Mouse (Mus musculus) lung, postnatal 0 days (tissue): ENCODE measurements around the gene Them7. TPM values are rescaled to one million over a fixed set of nuclear protein-coding genes. Genes with fewer than 3 reads are reported as not detected.

Experiments
- ATAC-seq: fragments of 200-750 bp; cut with Nextera tagmentation; 2 replicates; pipeline ENCODE4 v1.8.0; 2017; ENCODE audit warnings: moderate library complexity
- DNase-seq: peaks from one replicate; pipeline ENCODE4 v3.0.0-alpha.2; 2016; ENCODE audit warnings: low spot score
- H3K27ac ChIP-seq: fragments of 300-500 bp; sonication (generic); 2 replicates; pipeline ENCODE4 v1.5.1; 2014; ENCODE audit warnings: antibody characterized with exemption, mild to moderate bottlenecking, low read length, mixed read lengths
- H3K27me3 ChIP-seq: fragments of 300-500 bp; sonication (generic); replicated peaks from 2 replicates; pipeline ENCODE4 v1.6.1; 2014; ENCODE audit warnings: low read length, mixed read lengths; ENCODE audit not compliant: insufficient read depth
- H3K36me3 ChIP-seq: fragments of 300-500 bp; sonication (generic); 2 replicates; pipeline ENCODE4 v1.6.1; 2014; ENCODE audit warnings: low read length, mixed read lengths; ENCODE audit not compliant: insufficient read depth
- H3K4me1 ChIP-seq: fragments of 300-500 bp; sonication (generic); 2 replicates; pipeline ENCODE4 v1.6.1; 2014; ENCODE audit warnings: antibody characterized with exemption, low read depth, low read length, mixed read lengths; ENCODE audit not compliant: insufficient read depth
- H3K4me2 ChIP-seq: fragments of 300-500 bp; sonication (generic); replicated peaks from 2 replicates; pipeline ENCODE4 v1.6.1; 2014; ENCODE audit warnings: low read depth, mild to moderate bottlenecking, low read length, moderate library complexity, mixed read lengths
- H3K4me3 ChIP-seq: fragments of 300-500 bp; sonication (generic); 2 replicates; pipeline ENCODE4 v1.5.1; 2014; ENCODE audit warnings: low read depth, low read length
- H3K9ac ChIP-seq: fragments of 300-500 bp; sonication (generic); replicated peaks from 2 replicates; pipeline ENCODE4 v1.6.1; 2014; ENCODE audit warnings: low read depth, mild to moderate bottlenecking
- H3K9me3 ChIP-seq: fragments of 300-500 bp; sonication (generic); 2 replicates; pipeline ENCODE4 v1.6.1; 2016; ENCODE audit warnings: low read length, mixed read lengths
- CTCF ChIP-seq: IDR thresholded peaks from 2 replicates; pipeline ENCODE4 v1.5.1; 2016; ENCODE audit warnings: antibody characterized with exemption, mild to moderate bottlenecking
- EP300 ChIP-seq: IDR thresholded peaks from 2 replicates; pipeline ENCODE4 v1.6.1; 2016; ENCODE audit warnings: antibody characterized with exemption, mild to moderate bottlenecking, control low read depth
- WGBS: fragments of 180-500 bp; shearing (Covaris S2); extraction: QIAGEN DNeasy Blood & Tissue Kit; methylation state at CpG from one replicate; pipeline ENCODE4 v1.1.7; 2014; 5-methylcytosine and 5-hydroxymethylcytosine counted together
- polyA plus RNA-seq: library from polyadenylated mRNA; unstranded; fragments of >200 nt; fragmentation: Nextera tagmentation; extraction: Ambion mirVana; gene quantifications from 2 replicates; pipeline ENCODE4 v1.2.1, GENCODE M21; 2015

Them7 gene
- polyA plus RNA-seq, 1 experiment from 2014 or later: not detected

DNA sequence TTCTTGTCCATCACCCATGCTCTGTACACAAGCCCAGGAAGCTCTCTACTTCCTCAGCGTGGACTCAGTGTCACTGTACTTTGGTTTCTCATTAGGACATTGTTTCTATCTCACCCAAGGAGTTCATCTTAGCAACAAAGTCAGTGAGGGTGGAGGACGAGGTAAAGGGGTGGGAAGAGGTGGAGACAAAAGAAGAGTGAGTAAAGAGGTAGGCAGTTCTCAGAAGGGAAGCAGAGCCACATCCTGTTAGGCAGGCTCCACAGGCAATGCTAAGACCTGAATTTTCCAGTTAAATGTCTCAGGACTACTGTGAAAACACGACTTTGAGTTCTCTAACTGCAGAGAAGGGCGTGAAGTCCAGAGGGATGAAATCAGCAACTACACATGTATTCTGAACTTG lies 162.3 kb downstream of the Them7 start:
- H3K27me3 ChIP-seq: no peaks in the 10 kb centered on the region
- no peak for TF ChIP-seq CTCF
- no peak for TF ChIP-seq EP300
- no peak overlapping the region for H3K4me3 ChIP-seq
- 78% methylated on average over 4 of the region's 4 CpGs for WGBS
- H3K4me2 ChIP-seq: no peak overlapping the region
- no peak overlapping the region for H3K9ac ChIP-seq
- ATAC-seq (no peak), DNase-seq (no peak)
- H3K36me3 ChIP-seq: no peaks in the 10 kb centered on the region
- no peaks in the 10 kb centered on the region for H3K9me3 ChIP-seq
- H3K4me1 ChIP-seq: no peaks in the 10 kb centered on the region
- H3K27ac ChIP-seq: no peak overlapping the region

DNA sequence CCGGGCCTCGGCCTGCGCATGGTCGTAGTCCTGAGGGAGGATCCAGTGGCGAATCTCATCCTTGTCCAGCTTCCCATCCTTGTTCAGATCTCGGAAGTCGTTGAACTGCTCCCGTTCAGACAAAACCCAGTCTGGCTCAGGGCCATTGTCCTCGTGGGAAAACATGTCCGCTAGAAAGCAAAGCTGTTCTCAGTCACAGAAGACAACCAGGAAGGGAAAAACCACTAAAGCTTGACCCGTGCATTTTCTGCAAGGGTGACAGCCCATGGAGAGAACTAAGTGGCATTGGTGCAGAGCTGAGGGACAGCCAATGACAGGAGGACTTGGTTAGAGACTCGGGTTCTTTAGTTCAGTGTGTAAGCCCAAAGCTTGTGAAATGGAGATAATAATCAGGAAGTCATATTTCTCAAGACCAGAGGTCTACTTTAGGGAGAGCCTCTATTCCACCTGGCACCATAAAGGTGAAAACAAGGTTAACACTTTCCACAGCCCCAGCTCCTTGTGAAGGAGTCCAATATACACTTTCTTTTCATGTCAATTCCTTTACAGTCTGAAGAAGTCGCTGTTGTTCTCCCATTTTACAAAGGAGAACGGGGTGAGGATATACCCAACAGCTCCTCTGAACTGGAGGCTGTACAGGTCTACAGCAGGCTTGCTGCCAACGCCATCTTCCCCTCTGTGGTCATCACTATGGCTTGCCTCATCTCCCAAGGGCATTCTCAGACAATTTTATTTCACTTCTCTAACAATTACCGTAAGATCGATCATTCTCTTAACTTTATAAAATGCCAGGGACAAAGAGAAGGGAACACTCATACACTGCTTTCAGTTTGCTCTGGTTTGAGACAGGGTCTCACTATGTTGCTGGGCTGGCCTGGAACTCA lies 165.1 kb downstream of the Them7 start:
- H3K27me3 ChIP-seq: no peaks in the 10 kb centered on the region
- DNase-seq (no peak), ATAC-seq (no peak)
- WGBS: 89% methylated on average over 17 of the region's 17 CpGs
- no peaks in the 10 kb centered on the region for H3K36me3 ChIP-seq
- H3K27ac ChIP-seq: no peak overlapping the region
- no peak for TF ChIP-seq CTCF
- TF ChIP-seq EP300: no peak
- H3K9ac ChIP-seq: no peak overlapping the region
- no peaks in the 10 kb centered on the region for H3K4me1 ChIP-seq
- no peak overlapping the region for H3K4me3 ChIP-seq
- H3K4me2 ChIP-seq: no peak overlapping the region
- no peaks in the 10 kb centered on the region for H3K9me3 ChIP-seq

DNA sequence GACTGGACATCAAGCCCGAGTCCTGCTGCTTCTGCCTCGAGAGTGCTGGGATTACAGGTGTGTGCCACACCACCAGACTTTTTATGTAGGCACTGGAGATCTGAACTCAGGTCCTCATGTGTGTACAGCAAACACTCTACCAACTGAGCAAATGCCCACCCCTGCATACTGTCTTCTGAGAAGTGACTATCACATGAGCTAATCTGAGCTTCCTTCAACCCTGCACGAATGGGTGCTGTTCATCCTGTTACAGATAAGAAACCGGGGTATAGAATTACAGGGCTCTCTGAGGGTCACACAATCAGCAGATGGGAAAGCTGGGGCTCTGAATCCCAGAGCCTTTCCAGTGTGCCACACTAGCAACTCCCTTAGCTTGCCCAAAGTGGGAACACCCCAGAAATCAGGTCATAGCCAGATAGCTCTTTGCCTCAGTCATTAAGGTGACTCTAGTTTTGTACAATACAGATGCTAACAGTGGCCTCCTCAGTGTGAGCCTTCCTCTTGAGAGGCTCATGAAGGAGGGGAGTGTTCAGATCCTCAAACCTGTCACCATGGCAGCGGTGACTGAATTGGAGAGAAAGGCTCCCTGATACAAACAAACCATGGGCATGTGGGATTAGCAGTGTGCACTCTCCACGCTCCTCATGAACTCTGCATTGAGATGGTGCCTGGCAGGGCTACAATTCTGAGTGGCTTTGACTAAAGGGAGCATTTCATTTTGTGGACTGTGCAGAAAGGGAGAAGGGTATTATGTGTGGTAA lies 166.7 kb downstream of the Them7 start:
- no peaks in the 10 kb centered on the region for H3K36me3 ChIP-seq
- no peaks in the 10 kb centered on the region for H3K27me3 ChIP-seq
- no peak overlapping the region for H3K4me2 ChIP-seq

DNA sequence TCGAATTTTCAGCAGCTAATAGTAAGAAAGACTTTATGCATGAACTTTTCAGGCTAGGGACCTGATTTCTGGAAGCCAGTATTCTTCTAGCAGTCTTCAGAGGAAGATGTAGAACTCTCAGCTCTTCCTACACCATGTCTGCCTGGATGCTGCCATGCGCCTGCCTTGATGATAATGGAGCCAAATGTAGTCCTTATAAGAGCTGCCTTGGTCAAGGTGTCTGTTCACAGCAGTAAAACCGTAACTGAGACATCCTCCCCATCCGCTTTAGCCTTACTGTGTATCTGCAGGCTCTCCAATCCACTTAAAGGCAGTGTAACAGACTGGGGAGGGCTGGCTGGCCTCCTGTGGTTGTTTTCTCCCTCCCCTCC lies 167.3 kb downstream of the Them7 start:
- Histone ChIP-seq H3K4me3 (no peak overlapping the region), H3K4me2 (no peak overlapping the region), H3K27ac (no peak overlapping the region), H3K9me3 (no peaks in the 10 kb centered on the region), H3K4me1 (no peaks in the 10 kb centered on the region), H3K36me3 (no peaks in the 10 kb centered on the region), H3K27me3 (no peaks in the 10 kb centered on the region), H3K9ac (no peak overlapping the region)
- DNase-seq: no peak
- WGBS: 89% methylated on average over 4 of the region's 4 CpGs
- no peak for ATAC-seq
- TF ChIP-seq CTCF: no peak
- TF ChIP-seq EP300: no peak

More for the DNA sequence above, 166.7 kb downstream of the Them7 start:
- Histone ChIP-seq H3K4me3 (no peak overlapping the region), H3K9me3 (no peaks in the 10 kb centered on the region), H3K27ac (no peak overlapping the region), H3K4me1 (no peaks in the 10 kb centered on the region), H3K9ac (no peak overlapping the region)
- no peak for TF ChIP-seq EP300
- no peak for TF ChIP-seq CTCF
- DNase-seq (no peak), ATAC-seq (no peak)
- WGBS: 64% methylated on average over 6 of the region's 6 CpGs

DNA sequence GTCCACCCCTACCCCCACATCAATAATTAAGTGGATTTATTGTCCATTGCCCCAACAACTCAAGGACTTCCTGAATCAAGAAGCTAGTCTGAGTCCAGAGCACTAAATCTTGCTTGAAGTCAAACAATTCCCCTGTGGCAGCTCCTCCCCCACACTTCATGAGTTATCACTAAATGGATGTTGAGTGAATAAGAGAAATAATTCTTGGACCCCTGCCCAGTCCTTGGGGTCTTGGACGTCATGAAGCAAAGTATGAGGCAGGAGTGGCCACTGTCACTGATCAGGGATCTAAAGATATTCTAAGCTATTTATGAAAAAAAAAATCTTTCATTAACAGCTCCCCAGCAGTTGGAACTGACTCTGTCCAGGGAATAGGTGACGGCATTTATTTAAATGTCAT lies 168.4 kb downstream of the Them7 start:
- no peak overlapping the region for H3K27ac ChIP-seq
- ATAC-seq (no peak), DNase-seq (no peak)
- TF ChIP-seq CTCF (no peak), EP300 (no peak)
- no peaks in the 10 kb centered on the region for H3K9me3 ChIP-seq
- H3K4me2 ChIP-seq: no peak overlapping the region
- H3K27me3 ChIP-seq: no peaks in the 10 kb centered on the region
- H3K36me3 ChIP-seq: no peaks in the 10 kb centered on the region
- no peak overlapping the region for H3K9ac ChIP-seq
- 33% methylated on average over 2 of the region's 2 CpGs for WGBS
- H3K4me3 ChIP-seq: no peak overlapping the region
- H3K4me1 ChIP-seq: no peaks in the 10 kb centered on the region

DNA sequence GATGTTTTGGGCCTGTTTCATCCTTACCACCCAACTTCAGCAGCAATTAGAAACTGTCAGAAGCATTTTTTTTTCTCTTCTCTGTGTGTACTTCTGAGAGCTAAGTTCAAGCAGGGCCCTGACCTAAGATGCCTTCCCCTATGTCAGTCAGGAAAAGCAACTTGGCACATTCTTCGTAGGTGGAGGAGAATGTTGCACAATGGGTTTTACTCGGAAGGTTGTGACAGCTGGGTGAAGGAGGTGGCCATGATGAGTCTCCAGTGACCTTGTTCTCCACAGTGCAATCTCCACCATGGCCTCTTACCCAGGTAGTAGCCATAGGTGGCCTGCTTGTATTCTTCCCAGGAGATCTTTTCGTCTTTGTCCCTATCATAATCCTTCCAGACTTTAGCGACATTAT lies 170.3 kb downstream of the Them7 start:
- no peaks in the 10 kb centered on the region for H3K36me3 ChIP-seq
- H3K4me3 ChIP-seq: no peak overlapping the region
- ATAC-seq (no peak), DNase-seq (no peak)
- H3K27me3 ChIP-seq: no peaks in the 10 kb centered on the region
- peaks cover 5% of the 10 kb centered on the region; the same call in 1 of the 2 replicates for H3K4me1 ChIP-seq
- no peak overlapping the region for H3K9ac ChIP-seq
- WGBS: 78% methylated on average over 4 of the region's 4 CpGs
- no peaks in the 10 kb centered on the region for H3K9me3 ChIP-seq
- H3K4me2 ChIP-seq: no peak overlapping the region
- H3K27ac ChIP-seq: no peak overlapping the region
- no peak for TF ChIP-seq CTCF
- TF ChIP-seq EP300: no peak
